Mouse (Mus musculus) spleen, postnatal 36 days (tissue): ENCODE measurements around the gene Ndufs2.

Source experiments
- DNase-seq, 2 experiments: peaks; one replicate each; pipeline ENCODE4 v3.0.0; 2022; ENCODE audit warnings: low spot score in 2 of 2, mixed read lengths in 1 of 2

Gene Ndufs2

DNA sequence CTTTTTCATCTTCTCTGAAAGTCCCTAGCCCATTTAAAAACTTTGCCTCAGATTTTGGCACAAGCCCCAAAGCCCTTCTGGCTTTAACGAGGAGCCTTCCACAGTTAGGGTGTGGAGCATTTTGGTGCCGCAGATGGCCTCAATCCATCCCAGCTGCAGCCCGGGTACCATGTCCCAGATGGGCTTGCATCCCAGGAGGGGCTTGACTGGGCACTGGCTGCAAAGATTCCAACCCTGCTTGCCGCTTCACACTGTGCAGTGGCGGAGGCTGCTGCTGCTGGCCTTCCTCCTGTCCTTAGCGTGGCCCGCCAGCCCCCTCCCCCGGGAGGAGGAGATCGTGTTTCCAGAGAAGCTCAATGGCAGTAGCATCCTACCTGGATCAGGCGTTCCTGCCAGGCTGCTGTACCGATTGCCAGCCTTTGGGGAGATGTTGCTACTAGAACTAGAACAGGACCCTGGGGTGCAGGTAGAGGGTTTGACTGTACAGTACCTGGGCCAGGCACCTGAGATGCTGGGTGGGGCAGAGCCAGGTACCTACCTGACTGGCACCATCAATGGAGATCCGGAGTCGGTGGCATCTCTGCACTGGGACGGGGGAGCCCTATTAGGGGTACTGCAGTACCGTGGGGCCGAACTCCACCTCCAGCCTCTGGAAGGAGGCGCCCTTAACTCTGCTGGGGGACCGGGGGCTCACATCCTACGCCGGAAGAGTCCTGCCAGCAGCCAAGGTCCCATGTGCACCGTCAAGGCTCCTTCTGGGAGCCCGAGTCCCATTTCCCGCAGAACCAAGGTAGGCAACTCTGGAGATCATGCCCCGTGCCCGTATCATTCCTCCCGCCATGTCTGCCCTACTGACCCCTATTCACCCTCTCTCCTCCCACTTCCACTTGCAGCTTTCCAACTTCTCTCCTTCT, at the start of gene Ndufs2:
Gene Ndufs2, minus strand, starts transcription at position 709 of the 914 bp plus-strand sequence.
- no peak for DNase-seq

DNA sequence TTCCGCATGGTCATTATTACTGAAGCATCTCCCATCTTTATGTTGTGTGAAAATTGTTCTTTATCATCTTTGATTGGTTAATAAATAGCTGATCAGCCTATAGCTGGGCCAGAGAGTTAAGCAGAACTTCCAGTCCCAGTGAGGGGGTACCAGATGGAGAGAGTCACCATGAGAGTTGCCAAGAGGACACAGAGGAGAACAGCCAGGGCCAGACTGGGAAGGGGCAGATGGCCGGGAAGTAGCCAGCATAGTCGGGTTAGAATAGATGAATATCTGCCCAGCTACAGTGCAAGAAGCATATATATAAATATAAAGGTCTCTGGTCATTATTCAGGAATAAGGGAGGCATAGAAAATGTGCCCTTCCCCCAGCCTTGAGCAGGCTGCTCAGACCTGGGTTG, 47.0 kb upstream of the Ndufs2 start:
- DNase-seq = no peak

DNA sequence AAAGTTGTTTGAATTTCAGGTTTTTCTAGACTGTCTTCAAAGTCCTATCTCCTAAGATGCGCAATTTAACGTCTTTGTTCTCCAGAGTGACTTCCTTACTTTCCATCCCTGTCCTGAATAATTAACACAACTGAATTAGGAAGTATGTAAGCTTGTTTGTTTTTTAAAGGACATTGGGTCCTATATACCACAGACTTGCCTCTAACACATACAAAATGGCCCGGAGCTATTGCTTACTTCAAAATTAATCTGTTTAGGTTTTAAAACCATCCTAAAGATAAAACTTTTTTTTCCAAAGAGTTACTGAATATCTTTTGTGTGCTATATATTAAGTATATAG, 43.8 kb upstream of the Ndufs2 start:
- DNase-seq = no peak

DNA sequence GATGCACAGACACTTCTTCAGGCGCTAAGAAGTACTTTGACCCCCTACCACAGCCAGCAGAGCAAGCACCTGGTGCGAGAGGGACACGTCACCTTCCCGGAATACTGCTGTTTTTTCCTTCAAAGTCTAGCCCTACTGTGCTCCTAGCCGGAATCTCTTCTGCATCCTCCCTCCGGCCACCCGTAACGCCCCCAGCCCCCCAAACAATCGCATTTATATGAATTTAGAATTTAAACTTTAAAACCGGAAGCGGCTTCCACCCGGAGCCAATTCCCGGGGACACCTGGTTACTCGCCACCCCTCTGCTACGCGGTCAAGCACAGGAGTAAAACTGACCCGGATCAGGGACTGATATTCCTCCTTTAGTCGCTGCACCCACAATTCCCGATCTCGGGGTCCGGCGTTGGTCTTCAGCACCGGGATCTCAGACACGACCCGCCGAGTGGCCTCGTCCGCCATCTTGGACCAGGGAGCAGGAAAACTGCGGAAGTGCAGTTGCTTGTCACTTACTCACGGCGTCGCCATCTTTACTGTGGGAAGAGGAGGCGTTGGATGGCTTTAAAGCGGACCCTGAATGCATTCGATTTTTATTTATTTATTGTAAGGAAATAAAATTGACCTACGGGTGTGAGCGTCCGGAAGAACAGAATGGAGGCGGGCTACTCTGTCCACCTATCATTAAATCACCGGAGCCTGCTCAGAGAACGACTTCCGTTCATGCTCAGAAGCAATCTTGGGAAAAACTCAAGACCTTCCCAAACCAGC, 43.3 kb upstream of the Ndufs2 start, which contains the start of gene Ufc1:
Gene Ufc1, minus strand, starts transcription at position 727 of the 765 bp plus-strand sequence.
- peak; percentile 80 to 84 for DNase-seq

DNA sequence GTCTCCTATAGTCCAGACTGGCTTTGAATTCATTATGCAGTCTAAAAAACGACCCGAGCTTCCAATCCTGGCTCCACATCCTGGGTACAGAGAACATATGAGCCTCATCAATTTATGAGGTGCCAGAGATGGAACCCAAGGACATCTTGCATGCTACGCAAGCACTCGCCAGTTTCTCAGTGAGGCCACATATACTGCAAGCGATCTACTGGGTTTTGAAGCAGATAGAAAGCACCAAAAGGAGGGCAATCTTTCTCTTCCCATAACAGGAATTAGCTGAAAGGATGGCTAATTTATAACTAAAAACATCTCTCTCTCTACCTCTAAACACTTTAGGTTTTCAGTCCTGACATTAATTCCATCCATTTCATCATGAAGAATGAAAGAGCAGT, 42.7 kb upstream of the Ndufs2 start:
- DNase-seq = no peak

DNA sequence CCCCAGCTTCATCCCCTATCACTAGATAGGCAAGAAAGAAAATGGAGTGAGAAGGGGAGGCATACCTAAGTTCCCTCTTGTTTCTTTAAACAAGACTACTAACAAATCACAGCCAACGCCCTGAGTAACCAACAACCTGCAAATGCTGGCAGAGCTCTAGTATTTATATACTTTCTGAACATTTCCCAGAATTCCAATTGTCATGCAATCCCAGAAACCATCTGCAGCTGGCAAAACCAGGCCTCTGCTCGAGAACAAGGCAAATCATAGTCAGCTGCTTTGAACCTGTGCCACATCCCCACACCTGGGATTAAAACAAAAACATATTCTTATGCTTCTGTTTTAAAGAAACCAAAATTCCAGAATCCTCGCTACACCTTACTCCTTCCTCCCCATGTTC, 42.2 kb upstream of the Ndufs2 start:
- DNase-seq = no peak

DNA sequence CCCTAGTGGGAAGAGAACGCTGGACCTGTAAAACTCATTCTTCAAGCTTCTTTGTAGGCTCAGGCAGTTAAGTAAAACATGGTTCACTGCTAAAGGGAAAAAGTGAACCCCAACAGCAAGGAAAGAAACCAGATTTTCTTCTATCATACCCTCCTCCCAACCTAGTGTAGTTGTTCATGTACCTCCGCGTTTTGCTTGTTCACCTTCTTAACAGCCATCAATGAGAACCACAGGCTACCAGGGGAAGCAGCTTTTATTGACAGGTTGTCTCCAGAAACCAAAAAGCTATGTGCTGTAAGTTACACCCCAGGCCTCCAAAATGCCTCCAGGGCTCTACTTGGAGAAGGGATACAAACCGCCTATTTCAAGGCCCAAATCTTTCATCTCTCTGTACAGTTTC, 37.1 kb upstream of the Ndufs2 start:
- DNase-seq = no peak

DNA sequence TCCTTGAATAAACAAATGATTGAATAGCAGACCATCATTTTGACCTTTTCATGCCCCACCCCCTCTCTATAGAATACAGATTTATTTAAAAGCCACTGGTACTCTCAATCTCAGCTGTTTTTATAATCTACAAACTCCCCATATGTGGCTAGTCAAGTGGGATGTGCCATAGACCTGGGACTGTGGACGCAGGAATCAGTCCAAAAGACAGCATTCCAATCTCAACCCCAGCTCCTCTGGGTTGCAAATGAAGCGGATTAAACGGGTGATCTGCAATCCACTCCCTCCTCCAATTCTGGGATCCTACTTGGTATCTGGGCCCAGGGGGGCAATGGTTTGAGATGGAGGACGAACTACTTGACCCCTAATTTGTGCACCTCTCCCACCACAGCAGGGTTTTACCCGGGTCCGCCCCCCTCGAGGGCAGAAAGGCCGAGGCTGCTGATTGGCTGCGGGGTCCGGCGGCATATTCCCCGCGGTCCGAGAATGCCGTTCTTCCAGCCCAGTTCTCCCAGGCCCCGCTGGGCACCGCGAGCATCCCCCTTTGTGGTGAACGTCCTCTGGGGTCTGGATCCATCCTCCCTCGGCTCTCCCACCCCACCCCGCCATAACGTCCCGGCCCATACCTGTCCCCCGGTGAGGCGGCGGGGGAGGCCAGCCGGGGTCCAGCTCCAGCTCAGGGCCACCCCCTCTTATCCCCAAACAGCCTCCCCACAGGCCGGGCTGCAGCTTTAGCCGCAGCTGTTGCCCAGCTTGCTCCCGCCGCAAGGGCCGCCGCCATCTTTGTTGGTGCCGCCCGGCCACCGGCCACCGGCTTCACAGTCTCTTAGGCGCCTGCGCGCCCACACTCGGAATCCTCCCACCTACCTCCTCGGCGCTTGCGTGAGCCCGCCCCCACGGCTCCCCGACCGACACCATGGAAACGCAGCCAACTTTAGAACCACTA, 36.2 kb upstream of the Ndufs2 start, which contains the start of gene Usp21:
Gene Usp21, minus strand, starts transcription at position 856 of the 946 bp plus-strand sequence.
- DNase-seq = peak; percentile 94 to 95

DNA sequence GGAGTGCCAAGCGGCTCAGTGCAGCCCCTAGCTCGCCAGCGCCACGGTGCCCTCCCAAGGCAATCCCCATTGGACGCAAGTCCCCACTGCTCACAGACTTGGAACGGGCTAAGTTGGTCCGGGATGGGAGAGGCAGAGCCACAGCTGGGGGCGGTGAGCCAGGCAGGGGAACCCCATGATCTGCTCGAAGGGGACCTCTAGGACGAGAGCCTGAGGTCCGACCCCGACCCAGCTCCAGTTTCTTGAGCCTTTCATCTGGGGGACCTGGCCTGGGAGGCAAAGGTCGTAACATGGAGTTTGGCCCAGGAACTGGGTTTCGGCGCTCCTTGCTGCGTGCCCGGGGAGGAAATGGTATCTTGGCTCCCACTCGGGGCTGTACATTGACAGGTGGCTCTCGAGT, 35.3 kb upstream of the Ndufs2 start:
- no peak for DNase-seq

DNA sequence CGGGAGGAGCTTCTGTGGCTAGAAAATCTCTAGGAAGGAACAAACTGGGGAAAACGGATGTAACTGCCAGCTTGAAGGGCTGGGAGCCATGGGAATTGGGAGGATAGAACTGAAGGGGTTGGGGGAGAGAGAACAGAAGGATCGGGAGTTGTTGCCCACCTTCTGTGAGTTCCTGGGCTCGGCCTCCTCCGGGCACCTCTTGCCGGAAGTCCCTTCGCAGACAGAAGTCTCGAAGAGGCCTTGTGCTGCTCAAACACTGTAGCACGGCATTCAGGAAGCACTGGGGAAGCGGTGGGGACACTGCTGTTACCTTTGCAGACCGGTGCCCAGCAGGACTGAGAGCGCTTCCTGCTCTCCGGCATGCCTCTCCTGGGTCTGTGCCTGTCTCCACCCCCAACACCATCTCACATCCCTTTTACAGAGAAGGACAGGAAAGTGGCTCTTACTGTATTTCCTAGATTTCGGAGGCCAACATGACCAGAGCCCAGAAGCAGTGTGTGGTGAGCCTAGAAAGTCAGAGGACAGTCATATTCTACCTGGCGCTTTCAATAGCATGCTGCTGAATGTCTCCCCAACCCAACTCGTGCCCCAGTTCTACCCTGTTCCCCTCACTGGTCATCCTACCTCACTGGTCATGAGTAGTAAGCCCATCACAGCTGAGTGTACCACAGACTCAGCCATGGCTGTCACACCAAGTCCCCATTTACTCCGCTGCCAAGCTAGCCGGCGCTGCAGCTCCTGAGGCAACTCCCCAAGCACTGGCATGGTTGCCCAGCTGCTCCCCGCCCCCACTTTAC, 34.1 kb upstream of the Ndufs2 start:
- DNase-seq = no peak

DNA sequence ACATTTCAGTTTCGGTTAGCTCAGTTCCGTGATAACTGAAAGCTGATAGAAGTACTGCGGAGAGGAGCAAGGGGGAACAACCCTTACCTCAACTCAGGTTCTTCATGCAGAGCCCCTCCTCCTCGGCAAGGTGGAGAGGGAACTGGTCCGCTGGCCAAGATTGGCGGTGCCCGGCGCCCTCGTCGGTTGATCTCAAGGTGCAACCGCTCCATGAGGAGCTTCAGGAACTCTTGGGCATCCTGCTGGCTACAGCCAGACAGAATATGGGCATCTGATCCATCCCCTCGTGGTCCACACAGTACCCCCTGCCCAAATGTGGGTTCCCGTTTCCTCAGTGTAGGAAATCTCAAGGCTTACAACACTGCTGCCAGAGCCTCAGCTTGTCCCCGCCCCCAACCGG, 33.3 kb upstream of the Ndufs2 start:
- DNase-seq = no peak

DNA sequence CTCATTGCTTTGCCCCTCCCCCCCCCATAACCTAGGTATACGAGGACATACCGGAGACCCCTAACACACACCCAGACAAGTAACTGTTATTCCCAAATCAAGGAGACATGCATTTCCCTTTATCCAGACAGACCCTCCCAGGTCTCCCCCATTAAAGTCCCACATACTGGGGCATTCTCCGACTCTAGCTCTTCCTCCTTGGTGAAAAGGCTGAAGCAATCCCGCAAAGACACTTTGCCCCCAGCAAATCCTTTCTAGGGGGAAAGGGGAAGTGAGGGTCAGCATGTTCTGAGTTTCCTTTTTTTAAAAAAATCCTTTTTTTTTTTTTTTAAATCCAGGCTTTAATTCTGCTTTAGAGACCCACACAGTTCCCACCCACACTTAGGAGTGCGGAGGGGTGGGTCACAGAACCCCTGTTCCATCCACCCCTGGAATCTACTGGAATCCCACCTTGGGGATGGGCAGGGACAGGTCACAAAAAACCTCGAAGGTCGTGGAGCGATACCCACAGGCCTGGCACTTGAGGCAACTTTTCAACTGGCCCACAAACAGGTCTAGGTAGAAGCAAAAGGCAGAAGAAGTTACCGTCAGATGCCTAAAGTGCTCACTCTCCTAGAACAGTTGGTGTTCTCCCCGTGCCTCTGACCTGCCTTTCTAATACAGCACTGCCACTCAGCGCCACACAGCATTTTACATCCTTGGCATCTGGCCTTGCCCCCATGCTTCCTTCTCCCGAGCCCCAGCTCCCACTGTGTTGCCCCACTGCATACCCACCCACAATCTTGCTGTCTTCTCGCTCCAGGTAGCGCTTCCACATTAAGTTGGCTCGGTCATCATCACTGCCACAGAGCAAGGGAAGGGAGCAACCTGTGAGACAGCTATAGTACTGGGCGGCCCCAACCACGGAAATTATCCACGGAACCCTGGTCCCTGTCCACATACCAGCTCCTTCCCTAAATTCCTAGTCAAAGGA, 32.3 kb upstream of the Ndufs2 start:
- DNase-seq = peak in 1 of 2 experiments; percentile 1

DNA sequence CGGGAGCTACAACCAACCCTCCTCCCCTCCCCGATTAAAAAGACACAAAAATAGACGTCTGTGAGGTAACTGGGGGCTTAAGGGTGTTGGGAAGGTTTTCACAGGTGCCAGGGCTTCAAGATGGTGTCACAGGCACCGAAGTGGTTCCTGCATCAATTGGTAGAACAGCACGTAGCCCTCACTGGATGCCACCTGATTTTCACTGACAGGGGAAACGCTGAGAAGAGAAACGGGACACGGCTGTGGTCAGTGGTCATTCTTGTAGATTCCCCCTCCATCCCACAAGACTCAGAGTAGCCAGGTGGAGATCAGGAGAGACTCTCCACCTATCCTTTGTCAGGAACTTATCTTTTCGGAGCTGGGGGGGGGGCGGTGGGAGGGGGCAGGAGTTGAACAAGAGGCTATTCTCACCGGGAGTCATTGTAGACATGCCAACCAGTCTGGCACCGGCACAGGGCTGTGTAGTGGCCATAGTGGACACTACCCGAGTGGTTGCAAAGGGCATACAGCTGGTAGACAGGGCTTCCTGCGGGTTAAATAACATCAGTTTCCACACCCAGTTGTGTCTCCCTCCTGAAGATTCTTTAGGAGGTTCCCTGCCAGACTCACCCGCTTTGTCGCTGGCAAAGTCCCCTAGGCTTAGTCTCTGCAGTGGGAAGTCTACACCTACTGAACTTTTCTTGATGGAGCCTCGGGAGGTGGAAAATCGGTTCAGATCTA, 31.1 kb upstream of the Ndufs2 start:
- DNase-seq = no peak

DNA sequence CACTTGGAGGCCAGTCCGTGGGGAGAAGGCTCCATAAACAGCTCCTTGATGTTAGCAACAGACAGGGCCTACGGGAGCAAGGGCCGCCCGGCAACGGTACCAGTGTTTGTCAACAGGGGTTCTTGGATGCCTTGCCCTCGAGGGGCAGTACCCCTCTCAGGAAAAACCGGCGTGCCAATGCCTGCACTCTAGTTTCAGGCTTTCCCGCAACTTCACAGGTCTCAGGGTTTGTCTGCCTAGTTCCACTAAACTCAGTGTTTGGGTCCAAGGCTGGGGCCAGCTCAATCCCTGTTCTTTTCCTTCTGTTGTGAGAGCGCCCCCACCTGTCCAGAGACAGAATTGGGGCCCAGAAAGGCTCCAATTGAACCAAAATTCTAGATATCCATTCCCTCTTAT, 30.3 kb upstream of the Ndufs2 start:
- peak; percentile 64 to 82 for DNase-seq

DNA sequence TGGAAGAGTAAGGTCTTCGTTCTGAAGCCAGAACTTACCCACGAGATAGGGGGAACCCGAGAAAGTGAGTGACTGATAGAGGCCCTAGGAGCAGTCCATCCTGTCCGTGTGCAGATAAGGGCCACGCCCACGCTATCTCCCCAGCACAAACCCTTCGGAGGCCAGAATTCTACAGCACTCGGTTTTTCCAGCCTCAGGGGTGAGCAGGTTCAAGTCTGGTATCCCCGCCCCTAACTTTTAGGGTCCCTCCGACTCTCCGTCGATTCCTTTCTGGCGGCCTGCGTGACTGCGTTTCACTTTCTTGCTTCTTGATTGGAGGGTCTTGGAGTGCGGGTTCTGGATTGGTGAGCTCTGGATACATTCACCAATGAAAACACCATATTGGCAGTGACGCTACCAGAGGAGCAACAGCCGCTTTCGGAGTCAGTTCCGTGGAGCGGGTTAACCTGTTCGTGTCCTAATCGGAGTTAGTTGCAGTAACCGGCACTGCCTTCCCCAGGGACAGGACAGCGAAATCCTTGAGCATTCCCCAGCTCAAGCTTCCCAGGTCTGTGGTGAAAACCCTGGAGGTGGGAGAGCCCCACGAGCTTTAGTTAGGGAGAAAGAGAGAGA, 29.8 kb upstream of the Ndufs2 start, which contains the start of gene Ppox:
Gene Ppox, minus strand, starts transcription at position 271 of the 612 bp plus-strand sequence.
- DNase-seq = peak; percentile 93 to 96

DNA sequence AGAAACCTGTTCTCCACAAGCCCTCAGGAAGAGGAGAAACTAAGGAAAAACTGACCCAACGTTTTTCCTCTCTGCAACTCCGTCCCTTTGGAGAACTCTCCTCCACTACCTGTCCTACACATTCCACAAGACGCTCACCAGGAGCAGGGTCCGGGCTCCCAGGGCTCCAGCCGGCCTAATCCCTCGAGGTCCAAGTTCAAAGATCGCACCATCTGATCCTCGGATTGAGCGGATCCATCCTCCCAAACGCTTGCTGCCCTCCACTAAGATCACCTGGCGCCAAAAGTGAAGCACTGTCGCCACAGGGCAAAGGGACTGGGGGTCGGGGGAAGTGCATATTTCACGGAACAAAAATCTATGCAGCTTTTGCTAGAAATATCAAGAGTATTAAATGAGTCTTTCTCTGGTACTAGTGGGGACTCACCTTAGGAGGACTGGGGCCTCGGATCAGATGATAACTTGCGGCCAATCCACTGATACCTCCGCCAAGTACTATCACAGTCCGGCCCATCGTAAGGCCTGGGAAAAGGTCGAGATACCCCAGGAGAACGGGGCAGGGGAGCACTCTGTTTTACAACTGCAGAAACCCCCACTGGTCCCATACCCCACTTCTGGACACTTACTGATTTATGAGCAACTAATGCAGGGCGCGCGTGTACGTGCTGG, 29.2 kb upstream of the Ndufs2 start:
- no peak for DNase-seq

DNA sequence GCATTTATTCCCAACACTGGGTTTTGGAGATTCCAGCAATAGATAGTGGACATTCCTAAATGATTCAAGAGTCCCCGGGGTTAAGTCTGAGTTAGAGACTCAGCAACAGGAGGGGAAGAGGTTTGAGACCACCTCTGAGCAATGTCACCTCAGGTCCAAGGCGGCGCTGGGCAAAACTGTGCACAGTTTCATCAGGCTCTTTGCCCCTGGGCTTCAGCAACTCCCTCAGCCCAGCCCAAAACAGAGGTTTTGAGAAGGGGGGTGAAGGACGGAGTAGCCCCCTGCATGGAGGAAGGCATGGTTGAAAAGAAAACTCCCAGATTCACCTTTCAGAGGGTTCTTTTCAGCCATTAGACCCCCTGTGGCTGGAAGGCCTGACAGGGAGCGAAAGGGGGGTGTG, 28.5 kb upstream of the Ndufs2 start:
- no peak for DNase-seq
